Mouse (Mus musculus) brain, embryonic 14.5 days (tissue): Measurements from ENCODE around the gene Ubxn6.

Experiments used
- CTCF ChIP-seq: fragments of 200-500 bp; IDR thresholded peaks from 2 replicates; pipeline ENCODE4 v1.5.1; 2012; ENCODE audit warnings: inconsistent platforms, mild to moderate bottlenecking, moderate library complexity, borderline replicate concordance; ENCODE audit not compliant: insufficient read depth, insufficient read length; ENCODE audit errors: extremely low read depth
- POLR2A ChIP-seq: fragments of 200-500 bp; IDR thresholded peaks from 2 replicates; pipeline ENCODE4 v1.6.1; 2012; ENCODE audit warnings: mild to moderate bottlenecking, inconsistent platforms, borderline replicate concordance; ENCODE audit not compliant: poor library complexity, insufficient read depth, insufficient read length, severe bottlenecking; ENCODE audit errors: extremely low read depth

DNA sequence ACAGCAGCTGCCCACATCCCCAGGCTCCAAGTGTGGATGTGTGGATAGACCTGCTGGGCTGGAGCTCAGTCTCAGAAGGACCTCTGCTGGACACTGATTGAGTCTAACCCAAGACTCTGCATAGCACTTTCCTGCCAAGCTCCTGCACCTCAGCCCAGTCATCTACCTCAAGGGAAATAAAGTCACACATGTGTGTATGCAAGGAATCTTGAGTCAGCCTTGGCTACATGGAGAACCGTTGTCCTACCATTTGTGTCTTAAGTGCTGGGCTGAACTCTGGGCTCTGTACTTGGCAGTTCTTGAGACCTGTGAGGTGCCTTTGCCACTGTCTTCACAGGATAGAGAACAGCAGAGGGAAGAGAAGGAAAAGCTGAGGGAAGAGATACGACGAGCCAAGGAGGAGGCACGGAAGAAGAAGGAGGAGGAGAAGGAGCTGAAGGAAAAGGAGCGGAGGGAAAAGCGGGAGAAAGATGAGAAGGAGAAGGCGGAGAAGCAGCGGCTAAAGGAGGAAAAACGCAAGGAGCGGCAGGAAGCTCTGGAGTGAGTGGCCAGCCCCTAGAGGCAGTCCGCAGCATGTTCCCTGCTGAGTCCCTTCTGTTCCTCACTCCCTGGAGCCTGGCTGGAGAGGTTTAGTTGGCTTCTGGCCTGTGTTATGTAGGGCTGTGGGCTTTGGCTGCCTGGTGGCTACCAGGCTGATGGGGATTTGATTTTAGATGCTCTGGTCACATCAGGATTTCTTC is 17.3 kb downstream of the Ubxn6 start:
- TF ChIP-seq CTCF (no peak), POLR2A (no peak)
